Mouse (Mus musculus) G1E (cell line): ENCODE measurements at regions not wholly inside any gene's neighbourhood (a gene's known extent, or its start where the extent isn't known, plus 50 kb on each side); places are given as distances from the start of the nearest gene placed in this dataset.

Experiments
- CTCF ChIP-seq: IDR thresholded peaks from 2 replicates; pipeline ENCODE4 v1.5.1; 2012; ENCODE audit warnings: low read depth, low read length, inconsistent platforms, mixed read lengths
- GATA1 ChIP-seq: IDR thresholded peaks from 2 replicates; pipeline ENCODE4 v1.6.1; 2012; ENCODE audit warnings: borderline replicate concordance, low read length, inconsistent platforms, mixed read lengths
- GATA2 ChIP-seq: IDR thresholded peaks from 2 replicates; pipeline ENCODE4 v1.6.1; 2012; ENCODE audit warnings: low read depth, low read length, inconsistent platforms, borderline replicate concordance
- TAL1 ChIP-seq: conservative IDR thresholded peaks from 2 replicates; pipeline ENCODE4 v1.6.1; 2012; ENCODE audit warnings: low read depth, low read length, inconsistent platforms, mixed read lengths

- TF ChIP-seq CTCF: no peak
- TF ChIP-seq TAL1: no peak
- no peak for TF ChIP-seq GATA2
- TF ChIP-seq GATA1: no peak
Observed at GRCm38 (mm10) chrX:77353181-77353580, 157.6 kb upstream of the Tbl1x start.
